Mouse (Mus musculus): ENCODE data around the gene S1pr4. TPM values are rescaled to one million over a fixed set of nuclear protein-coding genes. Genes with fewer than 3 reads are reported as not detected.

Gene S1pr4
- polyA plus RNA-seq, 1 experiment from 2014 or later = 0.29 TPM

DNA sequence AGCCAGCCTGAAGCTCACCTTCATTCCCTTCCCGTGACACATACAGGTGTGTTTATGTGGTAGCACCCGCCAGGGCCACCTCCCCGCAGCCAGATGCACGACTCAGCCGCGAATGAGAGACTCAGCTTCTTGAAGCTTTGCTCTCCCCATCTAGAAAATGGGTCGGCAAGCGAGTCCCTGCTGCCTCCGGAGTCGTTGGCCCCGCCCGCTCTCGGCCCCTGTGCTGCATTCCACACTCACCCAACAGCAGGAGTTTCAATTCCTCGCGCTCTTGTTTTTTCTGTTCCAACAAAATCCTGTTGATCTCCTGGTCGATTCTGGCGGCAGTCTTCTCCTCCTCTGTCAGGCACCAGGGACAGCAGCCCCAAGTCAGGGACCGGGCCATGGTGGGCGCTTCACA lies 23.6 kb upstream of the S1pr4 start:
- H3K4me3 ChIP-seq (ENCODE audit: low read depth, low read length) = no peak overlapping the region
- H3K4me1 ChIP-seq (ENCODE audit: control insufficient read depth, insufficient read depth, low read length) = no peaks in the 10 kb centered on the region
- H3K9me3 ChIP-seq (ENCODE audit: control insufficient read depth, low read length) = no peaks in the 10 kb centered on the region
- H3K36me3 ChIP-seq (ENCODE audit: control insufficient read depth, insufficient read depth, low read length) = no peaks in the 10 kb centered on the region
- ATAC-seq (ENCODE audit: low read depth) = no peak
- H3K27ac ChIP-seq (ENCODE audit: low read depth, low read length) = no peak overlapping the region
- H3K9ac ChIP-seq (replicated peaks; ENCODE audit: low read depth, low read length) = no peak overlapping the region
- H3K27me3 ChIP-seq (ENCODE audit: control insufficient read depth, insufficient read depth, low read length) = no peaks in the 10 kb centered on the region
- no peak overlapping the region for H3K4me2 ChIP-seq (ENCODE audit: low read depth, low read length)
- WGBS = 24% methylated on average over 19 of the region's 19 CpGs

DNA sequence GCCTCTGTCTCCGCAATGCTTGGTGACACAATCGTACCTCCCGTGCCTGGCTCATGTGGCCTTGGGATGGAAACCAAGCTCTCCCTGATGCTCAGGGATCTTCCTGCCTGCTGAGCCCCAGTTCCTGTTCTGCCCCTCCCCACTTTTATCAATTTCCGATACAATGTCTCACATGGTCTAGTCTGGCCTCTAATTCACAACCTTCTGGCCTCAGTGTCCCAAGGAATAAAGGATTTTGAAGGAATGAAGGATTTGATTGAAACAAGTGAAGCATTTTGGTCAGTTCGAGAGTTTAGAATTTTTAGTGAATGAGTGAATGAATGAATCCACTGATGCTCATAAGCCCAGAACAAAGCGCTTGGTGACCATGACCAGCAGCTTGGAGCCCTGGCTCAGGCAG lies 23.2 kb upstream of the S1pr4 start:
- Histone ChIP-seq H3K27me3 (ENCODE audit: control insufficient read depth, insufficient read depth, low read length) (no peaks in the 10 kb centered on the region), H3K36me3 (ENCODE audit: control insufficient read depth, insufficient read depth, low read length) (no peaks in the 10 kb centered on the region), H3K9me3 (ENCODE audit: control insufficient read depth, low read length) (no peaks in the 10 kb centered on the region), H3K4me3 (ENCODE audit: low read depth, low read length) (no peak overlapping the region), H3K27ac (ENCODE audit: low read depth, low read length) (no peak overlapping the region), H3K4me1 (ENCODE audit: control insufficient read depth, insufficient read depth, low read length) (no peaks in the 10 kb centered on the region), H3K9ac (replicated peaks; ENCODE audit: low read depth, low read length) (no peak overlapping the region), H3K4me2 (ENCODE audit: low read depth, low read length) (no peak overlapping the region)
- WGBS = 84% methylated on average over 6 of the region's 6 CpGs
- no peak for ATAC-seq (ENCODE audit: low read depth)

DNA sequence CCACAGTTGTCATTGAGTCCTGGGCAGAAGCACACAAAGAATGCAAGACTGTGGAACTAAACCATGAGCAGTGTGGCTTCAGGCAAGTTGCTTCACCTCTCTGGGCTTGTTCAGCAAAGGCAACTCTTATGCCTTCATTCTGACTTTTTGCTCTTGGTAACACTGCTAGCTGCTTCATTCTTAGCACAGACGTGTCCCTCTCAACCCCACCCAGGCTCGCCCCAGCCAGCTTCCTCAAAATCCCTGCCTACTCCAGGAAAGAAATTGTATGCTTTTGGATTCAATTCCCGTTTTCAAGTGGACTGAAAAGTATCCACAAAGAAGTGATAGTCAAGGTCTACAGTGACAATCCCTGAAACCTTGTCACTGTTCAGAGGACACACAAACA lies 20.0 kb upstream of the S1pr4 start:
- 76% methylated on average over 3 of the region's 3 CpGs for WGBS
- no peaks in the 10 kb centered on the region for H3K36me3 ChIP-seq (ENCODE audit: control insufficient read depth, insufficient read depth, low read length)
- no peaks in the 10 kb centered on the region for H3K4me1 ChIP-seq (ENCODE audit: control insufficient read depth, insufficient read depth, low read length)
- H3K27ac ChIP-seq (ENCODE audit: low read depth, low read length) = no peak overlapping the region
- no peaks in the 10 kb centered on the region for H3K9me3 ChIP-seq (ENCODE audit: control insufficient read depth, low read length)
- no peak overlapping the region for H3K4me3 ChIP-seq (ENCODE audit: low read depth, low read length)
- no peaks in the 10 kb centered on the region for H3K27me3 ChIP-seq (ENCODE audit: control insufficient read depth, insufficient read depth, low read length)
- H3K4me2 ChIP-seq (ENCODE audit: low read depth, low read length) = no peak overlapping the region
- H3K9ac ChIP-seq (replicated peaks; ENCODE audit: low read depth, low read length) = no peak overlapping the region
- ATAC-seq (ENCODE audit: low read depth) = no peak

DNA sequence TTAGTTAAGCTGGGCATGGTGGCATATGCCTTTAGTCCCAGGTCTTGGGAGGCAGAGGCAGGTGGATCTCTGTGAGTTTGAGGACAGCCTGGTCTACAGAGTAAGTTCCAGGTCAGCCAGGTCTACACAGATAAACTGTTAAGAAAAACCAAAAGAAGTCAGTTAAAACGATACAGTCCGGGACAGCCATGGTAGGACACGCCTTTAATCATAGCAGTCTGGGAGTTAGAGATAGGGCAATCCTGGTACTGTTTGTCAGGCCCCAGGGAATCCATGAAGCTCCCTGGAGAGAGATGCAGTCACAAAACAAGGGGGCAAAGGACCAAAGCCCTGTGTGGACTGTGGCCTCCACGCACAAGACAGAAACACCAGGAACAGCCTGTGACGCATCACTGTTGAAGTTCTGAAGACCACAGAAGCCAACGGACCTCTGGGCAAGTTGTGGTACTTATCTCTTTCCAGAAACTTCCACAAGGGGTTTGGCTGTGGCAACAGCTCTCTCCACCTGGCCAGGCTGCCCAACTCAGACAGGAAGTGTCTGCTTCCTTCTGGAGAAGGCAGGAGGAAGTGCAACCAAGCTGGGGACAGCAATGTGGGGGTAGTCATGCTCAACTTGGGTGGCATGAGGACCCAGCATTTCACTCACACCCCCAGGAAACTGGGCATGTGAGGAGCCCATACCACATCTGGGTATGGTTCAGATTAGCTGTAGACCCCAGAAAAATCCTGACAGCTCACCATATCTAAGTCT lies 19.5 kb upstream of the S1pr4 start:
- Histone ChIP-seq H3K4me1 (ENCODE audit: control insufficient read depth, insufficient read depth, low read length) (no peaks in the 10 kb centered on the region), H3K9ac (replicated peaks; ENCODE audit: low read depth, low read length) (no peak overlapping the region), H3K27ac (ENCODE audit: low read depth, low read length) (no peak overlapping the region), H3K36me3 (ENCODE audit: control insufficient read depth, insufficient read depth, low read length) (no peaks in the 10 kb centered on the region), H3K27me3 (ENCODE audit: control insufficient read depth, insufficient read depth, low read length) (no peaks in the 10 kb centered on the region), H3K9me3 (ENCODE audit: control insufficient read depth, low read length) (no peaks in the 10 kb centered on the region), H3K4me3 (ENCODE audit: low read depth, low read length) (no peak overlapping the region), H3K4me2 (ENCODE audit: low read depth, low read length) (no peak overlapping the region)
- 87% methylated on average over 6 of the region's 6 CpGs for WGBS
- ATAC-seq (ENCODE audit: low read depth) = no peak

DNA sequence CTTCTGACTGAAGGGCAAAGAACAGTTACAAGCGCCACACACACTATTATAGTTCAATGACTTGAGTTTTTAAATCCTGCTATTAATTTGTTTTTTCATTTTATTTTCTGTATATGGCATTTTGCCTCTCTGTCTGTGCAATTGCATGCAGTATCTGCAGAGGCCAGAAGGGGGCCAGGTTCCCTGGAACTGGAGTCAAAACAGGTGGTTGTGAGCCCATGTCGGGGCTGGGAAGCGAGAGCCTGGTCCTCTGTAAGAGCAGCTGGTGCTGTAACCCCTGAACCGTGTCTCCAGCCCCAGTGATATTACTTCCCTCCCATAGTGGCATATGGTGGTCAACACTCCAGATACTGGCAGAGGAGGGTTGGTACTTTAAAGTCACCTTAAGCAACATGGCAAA lies 18.6 kb upstream of the S1pr4 start:
- Histone ChIP-seq H3K4me1 (ENCODE audit: control insufficient read depth, insufficient read depth, low read length) (no peaks in the 10 kb centered on the region), H3K9me3 (ENCODE audit: control insufficient read depth, low read length) (no peaks in the 10 kb centered on the region), H3K27ac (ENCODE audit: low read depth, low read length) (no peak overlapping the region), H3K4me2 (ENCODE audit: low read depth, low read length) (no peak overlapping the region), H3K4me3 (ENCODE audit: low read depth, low read length) (no peak overlapping the region), H3K27me3 (ENCODE audit: control insufficient read depth, insufficient read depth, low read length) (no peaks in the 10 kb centered on the region), H3K9ac (replicated peaks; ENCODE audit: low read depth, low read length) (no peak overlapping the region), H3K36me3 (ENCODE audit: control insufficient read depth, insufficient read depth, low read length) (no peaks in the 10 kb centered on the region)
- 11% methylated on average over 4 of the region's 4 CpGs for WGBS
- ATAC-seq (ENCODE audit: low read depth) = no peak

DNA sequence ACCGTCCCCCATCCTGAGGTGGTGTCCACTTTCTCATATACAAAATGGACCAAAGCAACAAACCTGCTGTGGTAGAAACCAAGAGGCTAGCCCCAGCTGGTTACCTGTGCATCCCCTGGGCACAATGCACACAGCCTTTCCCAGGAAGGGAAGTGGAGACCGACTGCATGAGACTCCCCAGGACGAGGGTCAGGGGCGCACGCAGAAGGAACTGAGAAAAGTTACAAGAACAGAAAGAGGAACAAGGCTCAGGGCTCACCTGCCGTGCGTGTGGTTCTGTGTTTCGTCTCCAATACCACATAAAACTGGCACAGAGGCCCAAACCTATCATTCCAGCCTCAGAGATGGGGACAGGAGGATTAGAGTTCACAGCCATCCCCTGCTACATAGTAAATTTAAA lies 17.3 kb upstream of the S1pr4 start:
- 87% methylated on average over 8 of the region's 8 CpGs for WGBS
- Histone ChIP-seq H3K4me3 (ENCODE audit: low read depth, low read length) (no peak overlapping the region), H3K27ac (ENCODE audit: low read depth, low read length) (no peak overlapping the region), H3K9me3 (ENCODE audit: control insufficient read depth, low read length) (no peaks in the 10 kb centered on the region), H3K9ac (replicated peaks; ENCODE audit: low read depth, low read length) (no peak overlapping the region), H3K4me1 (ENCODE audit: control insufficient read depth, insufficient read depth, low read length) (no peaks in the 10 kb centered on the region), H3K36me3 (ENCODE audit: control insufficient read depth, insufficient read depth, low read length) (no peaks in the 10 kb centered on the region), H3K4me2 (ENCODE audit: low read depth, low read length) (no peak overlapping the region), H3K27me3 (ENCODE audit: control insufficient read depth, insufficient read depth, low read length) (peaks cover 2% of the 10 kb centered on the region; the same call in 1 of the 2 replicates)
- no peak for ATAC-seq (ENCODE audit: low read depth)

DNA sequence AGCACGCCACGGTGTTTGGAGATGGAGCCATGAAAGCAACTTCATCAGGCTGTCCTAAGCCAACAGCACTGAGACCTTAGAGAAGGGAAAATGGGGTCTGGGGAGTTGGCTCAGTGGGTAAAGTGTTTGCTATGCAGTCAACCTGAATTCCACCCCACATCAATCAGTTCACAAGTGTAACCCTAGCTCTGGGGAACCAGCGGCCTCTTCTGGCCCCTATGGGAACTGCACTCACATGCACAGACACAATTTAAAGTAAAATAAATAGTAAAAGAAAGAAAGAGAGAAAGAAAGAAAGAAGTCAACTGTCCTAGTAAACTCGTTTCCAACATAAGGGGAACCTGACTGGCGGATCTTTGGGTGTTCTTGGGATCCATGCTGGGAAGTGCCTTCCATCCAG lies 13.9 kb upstream of the S1pr4 start:
- WGBS = 87% methylated on average over 5 of the region's 5 CpGs
- Histone ChIP-seq H3K9me3 (ENCODE audit: control insufficient read depth, low read length) (no peaks in the 10 kb centered on the region), H3K9ac (replicated peaks; ENCODE audit: low read depth, low read length) (no peak overlapping the region)

DNA sequence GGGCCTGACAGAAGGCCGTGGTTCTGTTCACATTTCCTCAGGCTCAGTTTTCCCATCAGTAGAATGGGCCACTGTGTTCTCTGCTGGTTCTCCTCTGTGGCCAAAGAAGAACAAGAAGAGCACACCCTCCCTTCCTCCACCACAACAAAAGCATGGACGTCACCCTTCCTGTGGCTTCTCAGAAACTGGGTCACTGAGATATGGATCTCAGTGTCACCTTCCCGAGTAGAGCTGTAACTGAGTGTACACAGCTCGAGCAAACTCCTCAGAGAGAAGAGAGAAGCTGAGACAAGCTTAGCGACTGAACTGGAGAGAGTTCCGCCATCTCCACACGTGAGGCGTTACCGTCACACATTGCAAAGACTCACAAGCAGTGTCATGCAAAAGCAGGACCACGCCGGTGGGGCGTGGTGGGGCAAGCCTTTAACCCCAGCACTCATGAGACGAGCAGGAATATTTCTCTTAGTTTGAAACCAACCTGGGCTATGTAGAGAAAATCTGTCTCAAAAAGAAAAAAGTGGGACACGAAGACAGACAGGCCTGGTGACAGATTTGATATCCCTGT lies 10.4 kb upstream of the S1pr4 start:
- H3K9me3 ChIP-seq (ENCODE audit: control insufficient read depth, low read length) = no peaks in the 10 kb centered on the region
- H3K27ac ChIP-seq (ENCODE audit: low read depth, low read length) = no peak overlapping the region
- H3K9ac ChIP-seq (replicated peaks; ENCODE audit: low read depth, low read length) = no peak overlapping the region
- H3K36me3 ChIP-seq (ENCODE audit: control insufficient read depth, insufficient read depth, low read length) = no peaks in the 10 kb centered on the region
- H3K4me2 ChIP-seq (ENCODE audit: low read depth, low read length) = no peak overlapping the region
- 85% methylated on average over 14 of the region's 14 CpGs for WGBS
- no peaks in the 10 kb centered on the region for H3K4me1 ChIP-seq (ENCODE audit: control insufficient read depth, insufficient read depth, low read length)
- no peak for ATAC-seq (ENCODE audit: low read depth)
- no peak overlapping the region for H3K4me3 ChIP-seq (ENCODE audit: low read depth, low read length)
- H3K27me3 ChIP-seq (ENCODE audit: control insufficient read depth, insufficient read depth, low read length) = peaks cover 2% of the 10 kb centered on the region; the same call in 1 of the 2 replicates

More for the DNA sequence above, 13.9 kb upstream of the S1pr4 start:
- Histone ChIP-seq H3K27me3 (ENCODE audit: control insufficient read depth, insufficient read depth, low read length) (peaks cover 2% of the 10 kb centered on the region; the same call in 1 of the 2 replicates), H3K36me3 (ENCODE audit: control insufficient read depth, insufficient read depth, low read length) (no peaks in the 10 kb centered on the region), H3K4me2 (ENCODE audit: low read depth, low read length) (no peak overlapping the region), H3K4me3 (ENCODE audit: low read depth, low read length) (no peak overlapping the region), H3K27ac (ENCODE audit: low read depth, low read length) (no peak overlapping the region), H3K4me1 (ENCODE audit: control insufficient read depth, insufficient read depth, low read length) (no peaks in the 10 kb centered on the region)
- ATAC-seq (ENCODE audit: low read depth) = no peak

DNA sequence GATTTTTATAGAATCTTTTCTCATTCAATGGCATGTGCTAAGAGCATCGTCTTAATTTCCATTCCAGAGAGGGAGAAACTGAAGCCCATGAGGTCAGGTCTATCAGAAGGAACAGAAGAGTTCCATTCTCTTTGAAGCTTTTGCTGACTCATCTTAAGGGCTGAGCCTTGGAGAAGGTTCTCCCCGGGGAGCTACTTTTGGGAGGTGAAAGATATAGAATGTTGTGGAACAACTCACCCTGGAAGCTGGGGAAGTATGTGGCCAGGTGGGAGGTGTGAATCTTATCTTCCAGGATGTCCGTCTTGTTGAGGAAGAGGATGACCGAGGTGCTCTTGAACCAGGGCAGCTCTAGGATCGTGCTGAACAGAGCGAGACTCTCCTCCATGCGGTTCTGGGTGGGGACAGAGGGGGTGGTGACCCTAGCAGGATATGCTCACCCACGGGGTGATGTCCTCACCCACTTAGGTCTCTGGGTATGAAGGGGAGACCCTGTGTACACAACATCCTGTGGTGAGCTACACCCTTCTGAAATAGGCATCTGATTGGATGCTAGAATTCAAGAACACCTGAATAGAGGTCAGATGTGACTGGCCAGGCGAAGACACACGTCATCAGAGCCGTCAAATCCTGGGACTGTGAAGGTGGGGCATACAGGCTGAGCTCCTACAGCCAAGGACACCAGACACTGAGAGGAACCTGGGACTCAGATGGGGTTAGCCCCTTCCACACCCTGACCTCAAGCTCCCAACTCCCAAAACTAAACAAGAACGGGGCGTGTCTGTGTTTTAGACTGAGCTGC lies 8.0 kb upstream of the S1pr4 start:
- 78% methylated on average over 13 of the region's 13 CpGs for WGBS

More for the DNA sequence above, 8.0 kb upstream of the S1pr4 start:
- Histone ChIP-seq H3K27ac (ENCODE audit: low read depth, low read length) (no peak overlapping the region), H3K4me1 (ENCODE audit: control insufficient read depth, insufficient read depth, low read length) (no peaks in the 10 kb centered on the region), H3K27me3 (ENCODE audit: control insufficient read depth, insufficient read depth, low read length) (peaks cover 2% of the 10 kb centered on the region; the same call in 1 of the 2 replicates), H3K36me3 (ENCODE audit: control insufficient read depth, insufficient read depth, low read length) (no peaks in the 10 kb centered on the region), H3K9me3 (ENCODE audit: control insufficient read depth, low read length) (no peaks in the 10 kb centered on the region), H3K9ac (replicated peaks; ENCODE audit: low read depth, low read length) (no peak overlapping the region), H3K4me3 (ENCODE audit: low read depth, low read length) (no peak overlapping the region), H3K4me2 (ENCODE audit: low read depth, low read length) (no peak overlapping the region)
- no peak for ATAC-seq (ENCODE audit: low read depth)
